Mouse (Mus musculus) common myeloid progenitor, adult 5-6 weeks (primary cell): Measurements from ENCODE around the gene Cenpm. TPM values are rescaled to one million over a fixed set of nuclear protein-coding genes. Genes with fewer than 3 reads are reported as not detected.
"Not testable (repeated sequence)": the region's sequence is repeated elsewhere in the genome, so short reads cannot be mapped to it uniquely, and the experiment has no call there.

Experiments
- ATAC-seq: replicated peaks from 2 replicates; pipeline ENCODE4 v1.8.0; 2016; ENCODE audit warnings: low read depth, mild to moderate bottlenecking, moderate TSS enrichment, inconsistent platforms; ENCODE audit not compliant: poor library complexity, severe bottlenecking
- total RNA-seq: library from RNA; stranded (forward); fragments of 200-1000, 187-1606 nt; gene quantifications from 2 replicates; pipeline ENCODE4 v1.2.3, GENCODE M21; 2017

Gene Cenpm
- total RNA-seq, 1 experiment from 2014 or later = 30.6 TPM

DNA sequence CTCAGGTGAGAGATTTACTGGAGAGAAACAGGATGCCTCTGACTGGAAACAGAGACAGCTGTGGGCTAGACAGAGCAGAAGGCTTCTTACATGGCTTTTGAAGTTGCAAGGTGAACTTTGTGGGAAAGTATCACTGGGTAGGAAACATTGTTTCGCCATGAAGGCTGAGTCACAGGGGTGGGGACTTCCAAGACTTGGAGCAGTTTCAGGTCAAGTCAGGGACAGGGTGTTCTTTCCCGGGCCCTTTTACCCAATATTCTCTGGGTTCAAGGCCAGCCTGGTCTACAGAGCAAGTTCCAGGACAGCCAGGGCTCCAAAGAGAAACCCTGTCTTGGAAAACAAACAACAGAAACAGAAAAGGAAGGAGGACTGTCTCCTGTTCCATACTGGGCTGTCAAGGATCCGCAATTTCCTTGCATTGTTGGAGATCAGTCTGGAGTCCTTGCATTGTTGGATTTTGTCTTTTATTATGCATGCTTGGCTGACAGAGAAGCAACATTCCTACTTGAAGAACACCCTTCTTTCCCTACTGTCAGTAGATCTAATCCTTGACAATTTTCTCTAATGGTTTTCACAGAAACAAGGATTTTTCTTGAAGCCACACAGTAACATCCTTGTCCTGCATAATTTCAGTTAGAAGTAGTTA, 2.7 kb upstream of the Cenpm start:
- no peak for ATAC-seq

DNA sequence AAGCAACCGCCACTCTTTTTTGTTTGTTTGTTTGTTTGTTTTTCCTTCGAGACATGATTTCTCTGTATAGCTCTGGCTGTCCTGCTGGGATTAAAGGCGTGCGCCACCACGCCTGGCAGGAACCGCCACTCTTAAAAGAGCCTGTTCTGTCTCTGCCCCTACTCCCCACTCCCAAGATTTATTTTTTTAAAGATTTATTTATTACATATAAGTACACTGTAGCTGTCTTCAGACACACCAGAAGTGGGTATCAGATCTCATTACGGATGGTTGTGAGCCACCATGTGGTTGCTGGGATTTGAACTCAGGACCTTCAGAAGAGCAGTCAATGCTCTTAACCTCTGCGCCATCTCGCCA, 235 bp upstream of the Cenpm start:
- ATAC-seq = not testable (repeated sequence)

DNA sequence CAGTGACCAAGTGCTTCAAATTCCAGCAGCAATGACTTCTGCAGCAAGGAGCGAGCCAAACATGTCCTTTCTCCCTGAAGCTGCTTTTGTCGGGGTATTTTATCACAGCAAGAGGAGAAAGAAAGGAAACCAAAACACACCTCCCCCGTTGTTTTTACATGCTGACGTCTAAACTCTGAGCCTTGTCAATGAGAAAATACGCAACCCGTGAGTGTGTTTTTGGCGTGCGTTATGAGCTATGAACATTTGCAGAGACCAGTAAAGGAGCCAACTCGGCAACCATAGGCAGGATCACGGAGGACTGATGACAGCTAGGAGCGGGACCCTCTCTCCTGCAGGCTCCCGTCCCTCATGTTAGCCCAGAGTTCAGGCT, 820 bp downstream of the Cenpm start:
- ATAC-seq = no peak

DNA sequence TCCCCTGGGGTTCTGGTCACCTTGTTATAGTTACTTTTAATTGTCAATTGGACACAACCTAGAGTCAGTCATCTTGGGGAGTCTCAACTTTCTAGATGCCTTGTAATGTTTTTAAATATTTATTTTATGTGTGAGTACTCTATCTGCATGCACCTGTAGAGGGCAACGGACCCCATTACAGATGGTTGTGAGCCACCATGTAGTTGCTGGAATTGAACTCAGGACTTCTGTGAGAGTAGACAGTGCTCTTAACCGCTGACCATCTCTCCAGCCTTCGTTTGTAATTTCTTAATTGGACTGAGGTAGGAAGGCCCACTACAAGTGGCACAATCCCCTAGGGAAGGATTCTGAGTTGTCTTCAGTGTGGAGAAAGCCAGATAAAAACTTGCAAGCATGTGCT, 1.2 kb downstream of the Cenpm start:
- no peak for ATAC-seq

DNA sequence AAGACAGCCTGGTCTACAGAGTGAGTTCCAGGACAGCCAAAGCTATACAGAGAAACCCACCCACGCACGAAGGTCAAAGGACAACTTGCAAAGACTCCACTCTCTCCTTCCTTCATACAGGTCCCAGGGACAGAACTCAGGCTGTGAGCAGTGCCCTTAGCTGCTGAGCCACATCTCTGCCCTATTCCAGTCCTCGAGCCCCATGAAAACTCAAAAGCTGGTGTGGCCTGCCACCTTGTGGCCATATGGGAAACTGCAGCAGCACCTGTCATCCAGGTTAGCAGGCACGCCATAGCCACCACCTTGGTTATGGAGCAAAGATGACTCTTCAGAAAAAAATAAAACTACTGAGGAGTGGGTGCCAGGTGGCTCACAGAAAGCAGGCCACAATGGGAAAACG, 8.0 kb downstream of the Cenpm start:
- ATAC-seq = peak; percentile 77

DNA sequence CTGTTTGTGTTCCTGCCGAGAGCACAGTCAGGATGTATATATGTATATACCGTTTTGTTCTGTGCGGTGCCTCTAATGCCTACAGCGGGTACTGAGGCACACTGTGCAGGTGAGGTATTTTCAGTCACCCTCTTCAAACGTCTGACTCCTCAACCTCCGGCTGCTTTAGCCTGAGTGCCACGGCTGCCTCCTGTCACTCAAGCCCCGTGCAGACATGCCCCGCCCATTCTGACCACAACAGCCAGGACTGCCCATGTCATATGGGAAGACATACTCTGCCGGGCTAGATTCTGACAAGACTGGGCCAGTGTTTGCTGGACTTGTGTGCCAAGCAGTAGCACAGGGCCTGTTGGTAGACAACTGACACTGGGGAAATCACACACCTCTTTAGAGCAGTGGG, 8.9 kb downstream of the Cenpm start:
- peak; percentile 70 for ATAC-seq

DNA sequence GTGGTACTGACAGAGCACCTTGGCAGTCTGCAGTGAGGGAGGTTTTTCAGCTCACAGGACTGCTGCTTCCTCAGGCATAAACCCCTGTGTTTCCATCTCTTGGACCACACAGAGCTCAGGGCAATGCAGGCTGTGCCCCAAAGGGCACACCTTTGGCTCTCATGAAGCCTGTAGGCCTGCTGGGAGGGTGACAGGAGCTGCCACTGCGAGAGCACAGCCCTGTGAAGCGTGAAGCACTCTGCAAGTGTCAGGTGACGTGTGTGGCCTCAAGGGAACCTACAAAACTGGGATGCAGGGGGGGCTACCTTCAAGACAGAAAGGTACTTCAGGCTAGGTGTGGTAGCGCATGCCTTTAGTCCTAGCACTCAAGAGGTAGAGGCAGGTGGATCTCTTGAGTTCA, 11.9 kb downstream of the Cenpm start:
- ATAC-seq = no peak

DNA sequence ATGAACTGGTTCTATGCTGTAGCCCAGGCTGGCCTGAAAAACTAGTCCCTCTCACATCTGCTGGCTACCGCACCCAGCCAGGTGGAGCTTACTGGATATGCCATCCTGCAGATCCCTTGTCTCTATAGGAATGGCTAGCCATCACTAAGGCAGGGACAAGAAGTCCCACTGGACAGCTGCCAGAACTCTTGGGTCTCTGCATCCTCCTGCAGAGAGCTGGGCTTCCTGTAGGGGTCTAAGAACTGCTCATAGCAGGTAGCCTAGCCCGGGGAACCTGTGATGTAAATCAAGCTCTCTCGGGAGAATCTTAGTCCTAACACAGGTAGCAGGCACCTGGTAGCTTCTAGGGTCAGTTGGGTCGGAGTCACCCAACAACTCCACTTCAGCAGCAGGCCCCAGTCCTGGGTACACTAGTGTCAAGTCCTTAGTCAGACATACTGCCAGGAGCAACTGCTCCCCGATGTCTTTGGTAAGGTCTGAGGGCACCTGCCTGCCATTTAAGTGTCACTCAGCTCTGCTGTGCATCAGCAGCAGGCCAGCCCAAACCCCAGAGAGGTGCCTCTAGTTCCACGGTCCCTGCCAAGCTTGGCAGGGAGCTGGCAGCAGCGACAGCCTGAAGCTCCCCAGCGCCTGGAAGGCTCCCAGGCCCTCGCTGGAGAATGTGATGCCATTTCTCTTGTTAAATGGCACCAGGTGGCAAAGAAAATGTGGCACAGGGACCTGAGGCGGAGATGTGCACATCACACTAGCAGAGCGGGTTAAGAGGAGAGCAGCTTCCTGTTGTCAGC, 12.8 kb downstream of the Cenpm start:
- no peak for ATAC-seq

DNA sequence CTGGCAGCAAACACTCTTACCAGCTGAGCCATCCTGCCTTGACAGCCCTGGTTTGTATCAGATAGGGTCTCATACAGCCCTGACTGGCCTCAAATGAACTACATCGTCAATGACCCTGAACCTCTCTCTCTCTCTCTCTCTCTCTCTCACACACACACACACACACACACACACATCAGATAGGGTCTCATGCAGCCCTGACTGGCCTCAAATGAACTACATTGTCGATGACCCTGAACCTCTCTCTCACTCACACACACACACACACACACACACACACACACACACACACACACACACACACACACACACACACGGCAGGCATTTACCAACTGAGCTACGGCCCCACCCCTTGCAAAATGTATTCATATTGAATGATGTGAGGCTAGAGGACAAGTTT, 13.4 kb downstream of the Cenpm start:
- no peak for ATAC-seq

DNA sequence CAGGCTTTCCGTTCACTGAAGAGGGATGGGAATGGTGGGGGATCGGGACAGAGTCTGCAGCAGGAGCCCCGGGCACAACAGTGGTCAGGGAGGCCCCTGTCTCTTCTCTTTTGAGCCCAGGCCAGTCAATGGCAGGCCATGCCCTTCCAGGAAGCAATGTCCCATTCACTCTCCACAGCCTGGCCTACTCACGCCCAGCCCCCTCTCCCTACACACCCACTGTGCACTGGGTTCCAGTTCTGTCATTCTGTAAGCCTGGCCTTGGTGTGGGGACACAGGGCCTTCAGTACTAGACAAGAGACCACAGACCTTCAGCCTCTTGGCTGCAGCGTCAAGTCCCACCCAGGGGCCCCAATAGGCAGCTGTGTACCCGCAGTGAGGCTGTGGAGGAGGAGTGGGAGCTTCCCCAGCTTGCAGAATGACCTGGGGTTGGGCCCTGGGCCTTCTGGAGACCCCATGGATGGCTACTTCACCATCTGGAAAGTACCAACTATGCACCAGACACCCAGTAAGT, 14.4 kb downstream of the Cenpm start:
- no peak for ATAC-seq

DNA sequence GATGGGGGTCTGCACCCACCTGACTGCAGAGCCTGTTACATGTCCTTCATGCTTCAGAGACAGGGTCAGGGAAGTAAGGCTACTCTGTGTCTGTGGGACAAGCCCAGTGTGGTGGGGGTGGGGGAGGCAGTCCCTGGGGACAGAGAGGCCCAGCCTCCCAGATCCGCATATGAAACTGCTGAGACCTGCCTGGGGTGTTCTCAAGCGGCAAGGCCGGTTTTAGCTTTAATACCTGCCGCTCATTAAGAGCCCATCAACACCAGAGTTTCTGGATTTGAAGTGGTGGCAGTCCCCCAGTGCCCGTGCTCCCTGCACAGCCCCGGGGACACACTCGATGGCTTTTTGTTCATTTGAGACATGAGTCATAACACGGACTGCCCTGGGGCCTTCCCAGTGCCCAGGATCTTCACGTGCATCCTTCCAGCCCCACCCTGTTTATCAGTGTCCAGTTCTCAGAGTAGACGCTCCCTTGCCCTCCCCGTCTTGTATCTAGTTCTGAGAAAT, 15.0 kb downstream of the Cenpm start:
- no peak for ATAC-seq

DNA sequence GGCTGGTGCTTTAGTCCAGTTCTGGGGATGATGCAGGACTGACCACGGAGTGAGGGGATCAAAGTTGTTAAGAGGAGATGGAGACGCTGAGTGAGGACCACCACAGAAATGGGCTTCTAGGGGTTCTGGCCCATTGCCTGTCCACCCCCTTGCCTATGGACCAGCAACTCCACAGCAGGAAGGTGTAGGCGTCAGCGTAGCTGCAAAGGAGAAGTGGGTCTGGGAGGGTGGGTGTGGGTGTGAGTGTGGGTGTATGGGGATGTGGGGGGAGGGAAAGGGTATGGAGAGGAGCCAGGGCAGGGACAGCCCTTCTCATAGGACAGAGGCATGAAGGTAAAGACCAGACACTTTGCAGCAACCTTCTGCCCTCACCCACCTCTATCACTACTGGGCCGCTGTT, 18.8 kb downstream of the Cenpm start:
- ATAC-seq = 0 out of 2 replicates have a peak, but pooled peaks have one; percentile 14

DNA sequence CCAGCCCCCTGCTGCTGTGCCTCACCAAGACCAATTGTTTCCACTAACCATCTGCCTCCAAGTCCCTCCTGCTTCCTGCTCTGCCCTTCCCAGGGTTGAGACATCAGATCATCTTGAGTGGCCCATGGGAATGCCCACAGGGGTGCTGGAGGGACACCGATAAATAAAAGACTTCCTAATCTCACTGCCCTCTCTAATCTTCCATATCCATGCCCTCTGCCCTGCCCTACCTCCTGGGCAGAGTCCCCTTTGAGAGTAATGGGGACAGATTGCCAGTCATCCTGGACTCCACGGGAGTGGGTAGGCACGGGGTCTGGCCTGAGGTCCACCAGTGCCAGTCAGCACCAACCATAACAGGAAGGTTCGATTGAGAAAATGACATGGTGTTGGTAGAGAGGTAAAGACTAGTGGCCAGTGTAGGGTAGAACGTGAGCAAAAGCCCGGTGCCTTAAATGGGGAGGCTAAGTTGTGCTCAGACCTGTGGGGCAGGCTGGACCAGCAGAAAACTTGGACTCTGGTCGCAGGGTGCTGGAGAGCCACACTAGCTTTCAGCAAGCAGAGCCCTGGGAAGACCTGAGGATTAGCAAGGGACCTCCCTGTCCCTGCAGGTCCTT, 19.8 kb downstream of the Cenpm start:
- peak; percentile 40 for ATAC-seq

DNA sequence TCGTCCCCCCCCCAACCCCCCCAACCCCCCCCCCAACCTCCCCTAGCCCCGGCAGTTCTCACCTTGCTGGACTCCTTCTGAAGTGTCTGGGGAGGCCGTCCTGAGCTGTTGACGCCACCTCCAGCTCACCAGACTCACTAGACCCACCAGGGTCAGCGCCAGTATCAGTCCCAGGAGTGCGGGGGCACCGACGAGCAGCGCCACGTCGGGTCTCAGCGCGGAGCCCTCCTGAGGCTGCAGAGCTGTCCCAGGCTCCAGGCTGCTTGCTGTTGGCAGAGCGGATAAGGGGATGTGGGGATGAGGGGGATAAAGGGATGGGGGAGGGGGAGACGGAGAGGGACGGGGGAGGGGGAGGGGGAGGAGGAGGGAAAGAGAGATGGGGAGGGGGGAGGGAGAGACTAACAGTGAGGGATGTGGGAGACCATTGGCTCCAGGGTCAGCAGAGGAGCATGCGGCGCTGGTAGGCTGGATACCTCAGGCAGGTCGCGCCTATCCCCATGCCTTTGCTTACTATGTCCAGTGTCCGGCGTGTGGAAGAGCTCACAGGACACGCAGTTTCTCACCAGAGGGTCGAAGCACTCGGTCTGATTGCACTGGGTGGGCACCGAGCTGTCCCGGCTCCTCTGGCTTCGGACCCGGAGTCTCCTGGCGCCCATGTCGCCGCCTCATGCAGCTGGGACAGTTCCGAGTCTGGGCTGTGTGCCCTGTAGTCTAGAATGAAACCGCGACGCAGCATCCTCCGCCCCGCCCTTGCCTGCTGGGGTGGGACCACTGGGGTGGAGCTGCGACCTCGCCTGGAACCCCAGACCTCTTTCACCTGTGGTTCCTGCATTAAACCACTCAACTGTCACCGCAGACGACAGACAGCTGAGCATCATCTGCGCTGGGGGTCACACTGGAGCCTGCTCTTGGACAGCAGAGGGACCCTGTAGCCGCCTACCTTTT, 20.6 kb downstream of the Cenpm start, which contains the start of gene Tnfrsf13c:
Gene Tnfrsf13c (minus strand): TSS at position 713 of the 945 bp plus-strand sequence.
- peak; percentile 84 for ATAC-seq

DNA sequence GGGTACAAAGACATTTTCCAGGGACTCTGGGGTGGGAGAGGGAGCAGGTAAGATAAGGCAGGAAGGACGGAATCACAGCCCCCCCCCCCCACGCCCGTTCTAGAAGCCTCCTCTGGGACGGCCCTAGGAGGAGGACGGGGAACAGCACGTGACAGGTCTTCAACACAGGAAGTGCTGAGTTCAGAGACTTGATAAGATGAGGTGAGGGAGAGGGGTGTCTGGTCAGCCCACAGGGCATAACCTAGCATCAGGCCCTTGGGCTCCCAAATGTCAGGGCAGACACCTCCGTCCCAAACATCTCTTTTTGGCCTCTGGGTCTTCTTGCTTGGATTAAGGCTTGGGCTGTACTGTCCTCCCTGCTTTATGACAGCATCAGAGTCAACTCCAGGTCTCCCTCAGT, 21.3 kb downstream of the Cenpm start:
- no peak for ATAC-seq

DNA sequence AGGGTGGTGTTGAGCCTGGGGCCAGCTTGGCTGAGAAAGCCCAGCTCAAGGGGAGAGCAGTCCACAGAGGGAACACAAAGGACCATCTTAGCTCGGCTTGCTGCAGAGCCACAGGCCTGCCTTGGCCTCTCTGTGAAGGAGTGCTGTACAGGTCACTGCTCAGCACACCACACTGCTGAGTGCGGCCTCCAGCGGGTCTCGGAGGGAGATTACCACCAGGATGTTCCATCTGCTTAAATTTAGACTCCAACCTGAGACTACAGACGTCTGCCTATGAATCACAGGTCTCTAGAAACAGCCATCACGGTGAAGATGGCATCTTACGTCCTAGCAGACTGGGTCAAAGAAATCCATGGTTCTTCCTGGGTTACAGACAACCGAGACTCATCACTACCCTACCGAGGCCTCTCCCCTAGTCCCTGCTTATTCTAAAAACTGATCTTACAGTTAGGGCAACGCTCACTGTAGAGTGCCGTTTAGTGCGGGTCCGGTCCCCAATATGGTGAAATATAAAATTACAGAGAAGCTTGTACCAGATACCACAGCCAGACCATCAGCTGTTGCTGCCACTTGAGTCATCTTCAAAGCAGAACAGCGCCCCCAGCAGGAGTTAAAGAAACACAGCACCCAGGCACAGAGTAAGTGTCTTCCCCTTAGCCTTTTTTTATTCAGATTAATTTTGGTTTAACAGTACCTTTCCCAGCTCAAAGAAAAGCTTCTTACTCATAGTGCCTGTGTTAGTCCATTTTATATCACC, 23.3 kb downstream of the Cenpm start:
- ATAC-seq = no peak

DNA sequence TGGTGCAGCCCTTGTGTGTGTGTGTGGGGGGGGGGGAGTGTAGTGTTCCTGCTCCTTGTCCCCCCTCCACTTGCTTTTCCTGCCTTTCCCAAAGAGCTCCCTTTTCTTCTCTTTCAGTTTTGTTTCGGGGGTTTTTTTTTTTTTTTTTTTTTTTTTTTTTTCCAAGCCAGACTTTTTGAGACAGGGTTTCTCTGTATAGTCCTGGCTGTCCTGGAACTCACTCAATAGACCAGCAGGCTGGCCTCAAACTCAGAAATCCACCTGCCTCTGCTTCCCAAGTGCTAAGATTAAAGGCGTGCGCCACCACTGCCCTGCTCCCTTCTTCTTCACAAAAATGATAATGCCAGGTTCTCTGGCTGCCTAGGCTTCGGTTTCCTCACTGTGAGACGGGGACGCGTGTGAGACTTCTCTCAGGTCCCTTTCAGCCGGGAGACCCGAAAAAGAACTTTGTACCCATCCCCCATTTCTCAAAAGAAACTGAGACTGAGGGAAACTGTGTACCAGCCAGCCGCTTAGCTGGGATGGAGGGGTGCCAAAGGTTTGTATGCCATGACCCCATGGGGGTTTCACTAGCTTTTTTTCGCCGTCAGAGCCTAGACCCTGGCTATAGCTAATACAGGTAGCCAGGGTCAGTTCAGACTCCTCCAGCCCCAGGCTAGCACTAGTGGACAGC, 24.4 kb downstream of the Cenpm start:
- ATAC-seq = no peak

DNA sequence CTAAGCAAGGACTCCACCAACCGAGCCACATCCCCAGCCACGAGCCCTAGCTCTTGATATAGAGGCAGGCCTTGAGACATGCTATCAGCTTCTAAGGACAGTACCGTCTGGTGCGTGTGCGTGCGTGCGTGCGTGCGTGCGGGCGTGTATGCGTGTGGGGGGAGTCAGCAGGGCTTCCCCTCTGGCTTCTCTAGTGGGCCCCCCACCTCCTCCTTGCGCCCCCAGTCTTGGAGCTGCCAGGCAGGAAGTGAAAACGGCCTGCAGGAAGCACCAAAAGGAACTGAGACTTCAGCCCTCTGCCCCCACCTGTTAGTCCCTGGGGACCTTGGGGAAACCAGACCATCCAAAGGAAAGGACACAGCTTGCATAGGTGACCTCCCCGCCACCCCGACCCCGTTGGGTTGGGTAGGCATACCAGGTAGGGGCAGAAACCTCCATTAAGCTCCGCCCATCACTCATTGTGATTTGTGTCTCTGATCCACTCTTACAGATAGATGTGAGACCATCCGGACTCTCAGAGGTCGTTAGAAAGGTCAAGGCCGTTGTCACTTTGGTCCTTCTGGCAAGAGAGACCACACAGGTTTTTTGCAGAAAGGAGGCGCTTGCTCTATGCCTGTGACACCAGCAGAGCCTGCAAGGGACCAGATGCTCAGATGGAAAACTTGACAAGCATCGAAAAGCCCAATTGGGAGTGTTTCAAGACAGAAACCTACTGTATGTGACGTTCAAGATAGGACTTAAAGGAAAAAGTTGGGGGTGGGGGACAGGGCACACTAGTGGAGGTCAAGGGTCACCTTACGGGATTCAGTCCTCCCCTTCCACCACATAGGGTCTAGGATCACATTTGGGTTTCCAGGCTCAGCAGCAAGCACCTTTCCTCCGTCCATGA, 25.5 kb downstream of the Cenpm start:
- peak; percentile 78 for ATAC-seq
